Mouse (Mus musculus) hindbrain, embryonic 14.5 days (tissue): Measurements from ENCODE around the gene Cd8a. TPM values are rescaled to one million over a fixed set of nuclear protein-coding genes. Genes with fewer than 3 reads are reported as not detected.

Source experiments
- ATAC-seq: fragments of 200-750 bp; cut with Nextera tagmentation; 2 replicates; pipeline ENCODE4 v1.8.0; 2017; ENCODE audit warnings: moderate number of reproducible peaks, mild to moderate bottlenecking, moderate TSS enrichment, moderate library complexity; ENCODE audit not compliant: low FRiP score
- DNase-seq: peaks from one replicate; pipeline ENCODE4 v3.0.0-alpha.2; 2015; ENCODE audit warnings: low spot score
- H3K27ac ChIP-seq: fragments of 300-500 bp; sonication (generic); 2 replicates; pipeline ENCODE4 v1.5.1; 2014; ENCODE audit warnings: mild to moderate bottlenecking, moderate library complexity
- H3K27me3 ChIP-seq: fragments of 300-500 bp; sonication (generic); 2 replicates; pipeline ENCODE4 v1.6.1; 2014; ENCODE audit warnings: mild to moderate bottlenecking, low read length, mixed read lengths; ENCODE audit not compliant: control insufficient read depth, insufficient read depth
- H3K36me3 ChIP-seq: fragments of 300-500 bp; sonication (generic); replicated peaks from 2 replicates; pipeline ENCODE4 v1.6.1; 2014; ENCODE audit not compliant: control insufficient read depth, insufficient read depth
- H3K4me1 ChIP-seq: fragments of 300-500 bp; sonication (generic); replicated peaks from 2 replicates; pipeline ENCODE4 v1.6.1; 2014; ENCODE audit warnings: antibody characterized with exemption, low read length, mixed read lengths; ENCODE audit not compliant: control insufficient read depth, insufficient read depth
- H3K4me2 ChIP-seq: fragments of 300-500 bp; sonication (generic); replicated peaks from 2 replicates; pipeline ENCODE4 v1.6.1; 2014; ENCODE audit warnings: mild to moderate bottlenecking, moderate library complexity
- H3K4me3 ChIP-seq: fragments of 300-500 bp; sonication (generic); replicated peaks from 2 replicates; pipeline ENCODE4 v1.5.1; 2014; ENCODE audit warnings: mild to moderate bottlenecking, low read length
- H3K9ac ChIP-seq: fragments of 300-500 bp; sonication (generic); 2 replicates; pipeline ENCODE4 v1.6.1; 2014
- H3K9me3 ChIP-seq: fragments of 300-500 bp; sonication (generic); 2 replicates; pipeline ENCODE4 v1.6.1; 2016; ENCODE audit warnings: low read length; ENCODE audit not compliant: control insufficient read depth
- WGBS: fragments of 180-500 bp; shearing (Covaris S2); extraction: QIAGEN DNeasy Blood & Tissue Kit; methylation state at CpG from one replicate; pipeline ENCODE4 v1.1.7; 2014; 5-methylcytosine and 5-hydroxymethylcytosine counted together
- polyA plus RNA-seq: library from polyadenylated mRNA; unstranded; fragments of >200 nt; fragmentation: Nextera tagmentation; extraction: Ambion mirVana; gene quantifications from 2 replicates; pipeline ENCODE4 v1.2.1, GENCODE M21; 2014

The Cd8a gene
- polyA plus RNA-seq, 1 experiment from 2014 or later, result not detected

- H3K4me1 ChIP-seq, result no peaks in the 10 kb centered on the region
- H3K4me2 ChIP-seq, result no peak overlapping the region
- no peak overlapping the region for H3K9ac ChIP-seq
- no peak for ATAC-seq
- H3K9me3 ChIP-seq, result no peaks in the 10 kb centered on the region
- 90% methylated on average over 3 of the region's 3 CpGs for WGBS
- no peak overlapping the region for H3K27ac ChIP-seq
- no peaks in the 10 kb centered on the region for H3K27me3 ChIP-seq
- DNase-seq, result no peak
- no peak overlapping the region for H3K4me3 ChIP-seq
- H3K36me3 ChIP-seq, result no peaks in the 10 kb centered on the region
Measured at GRCm38 (mm10) chr6:71338941-71339340, 34.3 kb upstream of the Cd8a start.

GRCm38 (mm10) chr6:71339351-71339750 lies 33.9 kb upstream of the Cd8a start:
- DNase-seq, result no peak
- Histone ChIP-seq H3K27me3 (no peaks in the 10 kb centered on the region), H3K36me3 (no peaks in the 10 kb centered on the region), H3K4me2 (no peak overlapping the region), H3K4me1 (no peaks in the 10 kb centered on the region), H3K9ac (no peak overlapping the region), H3K4me3 (no peak overlapping the region), H3K9me3 (no peaks in the 10 kb centered on the region), H3K27ac (no peak overlapping the region)
- no peak for ATAC-seq
- WGBS, result 87% methylated on average over 4 of the region's 4 CpGs

GRCm38 (mm10) chr6:71341179-71341578 lies 32.0 kb upstream of the Cd8a start:
- 88% methylated on average over 9 of the region's 9 CpGs for WGBS
- no peaks in the 10 kb centered on the region for H3K36me3 ChIP-seq
- no peak overlapping the region for H3K4me2 ChIP-seq
- no peak for ATAC-seq
- no peak overlapping the region for H3K27ac ChIP-seq
- H3K4me1 ChIP-seq, result no peaks in the 10 kb centered on the region
- H3K27me3 ChIP-seq, result no peaks in the 10 kb centered on the region
- DNase-seq, result no peak
- H3K9ac ChIP-seq, result no peak overlapping the region
- no peak overlapping the region for H3K4me3 ChIP-seq
- H3K9me3 ChIP-seq, result no peaks in the 10 kb centered on the region

GRCm38 (mm10) chr6:71348006-71348405 lies 25.2 kb upstream of the Cd8a start:
- ATAC-seq, result no peak
- Histone ChIP-seq H3K36me3 (no peaks in the 10 kb centered on the region), H3K27ac (no peak overlapping the region), H3K9me3 (0 out of 2 replicates have a peak, but pooled peaks cover 5% of the 10 kb centered on the region), H3K27me3 (no peaks in the 10 kb centered on the region), H3K4me2 (no peak overlapping the region), H3K4me3 (no peak overlapping the region), H3K9ac (no peak overlapping the region), H3K4me1 (no peaks in the 10 kb centered on the region)
- 98% methylated on average over 9 of the region's 9 CpGs for WGBS
- no peak for DNase-seq

GRCm38 (mm10) chr6:71351201-71351600 lies 22.0 kb upstream of the Cd8a start:
- H3K4me3 ChIP-seq, result no peak overlapping the region
- no peak overlapping the region for H3K4me2 ChIP-seq
- H3K9ac ChIP-seq, result no peak overlapping the region
- H3K27ac ChIP-seq, result no peak overlapping the region
- no peaks in the 10 kb centered on the region for H3K4me1 ChIP-seq
- no peaks in the 10 kb centered on the region for H3K27me3 ChIP-seq
- ATAC-seq, result no peak
- no peak for DNase-seq
- WGBS, result 96% methylated on average over 3 of the region's 3 CpGs
- no peaks in the 10 kb centered on the region for H3K36me3 ChIP-seq
- H3K9me3 ChIP-seq, result 0 out of 2 replicates have a peak, but pooled peaks cover 5% of the 10 kb centered on the region

GRCm38 (mm10) chr6:71352201-71352600 lies 21.0 kb upstream of the Cd8a start:
- Histone ChIP-seq H3K4me2 (no peak overlapping the region), H3K9me3 (0 out of 2 replicates have a peak, but pooled peaks cover 5% of the 10 kb centered on the region), H3K27ac (no peak overlapping the region), H3K9ac (no peak overlapping the region), H3K36me3 (no peaks in the 10 kb centered on the region), H3K4me1 (no peaks in the 10 kb centered on the region), H3K27me3 (no peaks in the 10 kb centered on the region), H3K4me3 (no peak overlapping the region)
- ATAC-seq (no peak), DNase-seq (no peak)
- 95% methylated on average over 6 of the region's 6 CpGs for WGBS

GRCm38 (mm10) chr6:71352866-71353427 lies 20.3 kb upstream of the Cd8a start:
- Histone ChIP-seq H3K27ac (no peak overlapping the region), H3K9ac (no peak overlapping the region)
- 88% methylated on average over 10 of the region's 10 CpGs for WGBS

GRCm38 (mm10) chr6:71353722-71354121 lies 19.5 kb upstream of the Cd8a start:
- no peak for ATAC-seq
- Histone ChIP-seq H3K4me1 (no peaks in the 10 kb centered on the region), H3K9ac (no peak overlapping the region), H3K27me3 (no peaks in the 10 kb centered on the region), H3K36me3 (no peaks in the 10 kb centered on the region), H3K4me3 (no peak overlapping the region), H3K9me3 (no peaks in the 10 kb centered on the region), H3K27ac (no peak overlapping the region), H3K4me2 (no peak overlapping the region)
- 82% methylated on average over 2 of the region's 2 CpGs for WGBS
- DNase-seq, result no peak

More at GRCm38 (mm10) chr6:71352866-71353427, 20.3 kb upstream of the Cd8a start:
- H3K4me3 ChIP-seq, result no peak overlapping the region
- no peaks in the 10 kb centered on the region for H3K36me3 ChIP-seq
- no peaks in the 10 kb centered on the region for H3K27me3 ChIP-seq
- no peaks in the 10 kb centered on the region for H3K4me1 ChIP-seq
- ATAC-seq (no peak), DNase-seq (no peak)
- H3K9me3 ChIP-seq, result 0 out of 2 replicates have a peak, but pooled peaks cover 1% of the 10 kb centered on the region
- H3K4me2 ChIP-seq, result no peak overlapping the region

GRCm38 (mm10) chr6:71357493-71357892 lies 15.7 kb upstream of the Cd8a start:
- Histone ChIP-seq H3K27ac (no peak overlapping the region), H3K27me3 (no peaks in the 10 kb centered on the region), H3K36me3 (no peaks in the 10 kb centered on the region), H3K9me3 (no peaks in the 10 kb centered on the region), H3K9ac (no peak overlapping the region), H3K4me2 (no peak overlapping the region), H3K4me1 (no peaks in the 10 kb centered on the region), H3K4me3 (no peak overlapping the region)
- ATAC-seq, result no peak
- 93% methylated on average over 7 of the region's 7 CpGs for WGBS
- DNase-seq, result no peak

GRCm38 (mm10) chr6:71360221-71360620 lies 13.0 kb upstream of the Cd8a start:
- Histone ChIP-seq H3K4me2 (no peak overlapping the region), H3K9me3 (no peaks in the 10 kb centered on the region), H3K4me3 (no peak overlapping the region), H3K9ac (no peak overlapping the region), H3K27ac (no peak overlapping the region), H3K4me1 (no peaks in the 10 kb centered on the region), H3K27me3 (no peaks in the 10 kb centered on the region), H3K36me3 (no peaks in the 10 kb centered on the region)
- ATAC-seq (no peak), DNase-seq (no peak)
- 83% methylated on average over 4 of the region's 4 CpGs for whole genome bisulfite sequencing
